Mouse (Mus musculus) layer of hippocampus, postnatal 25 days (tissue): ENCODE measurements around the gene Tmem44. TPM values are rescaled to one million over a fixed set of nuclear protein-coding genes. Genes with fewer than 3 reads are reported as not detected.
"Not testable (repeated sequence)": the region's sequence is repeated elsewhere in the genome, so short reads cannot be mapped to it uniquely, and the experiment has no call there.

Source experiments
- DNase-seq, 2 experiments: peaks; one replicate each; pipeline ENCODE4 v3.0.0; 2022; ENCODE audit warnings: mixed read lengths in 2 of 2, low spot score in 1 of 2; ENCODE audit errors: extremely low spot score in 1 of 2
- total RNA-seq, 2 experiments: library from RNA; stranded (reverse); gene quantifications; 2 replicates each; pipeline ENCODE4 v1.2.3; 2021

The Tmem44 gene
- total RNA-seq, 2 experiments from 2014 or later: 35.2 to 40.9 TPM

GRCm38 (mm10) chr16:30501621-30502020, 49.0 kb downstream of the Tmem44 start:
- no peak for DNase-seq

GRCm38 (mm10) chr16:30500223-30500622, 50.4 kb downstream of the Tmem44 start:
- no peak for DNase-seq

- DNase-seq: no peak
Measured at GRCm38 (mm10) chr16:30499126-30499857, 51.4 kb downstream of the Tmem44 start.

DNA sequence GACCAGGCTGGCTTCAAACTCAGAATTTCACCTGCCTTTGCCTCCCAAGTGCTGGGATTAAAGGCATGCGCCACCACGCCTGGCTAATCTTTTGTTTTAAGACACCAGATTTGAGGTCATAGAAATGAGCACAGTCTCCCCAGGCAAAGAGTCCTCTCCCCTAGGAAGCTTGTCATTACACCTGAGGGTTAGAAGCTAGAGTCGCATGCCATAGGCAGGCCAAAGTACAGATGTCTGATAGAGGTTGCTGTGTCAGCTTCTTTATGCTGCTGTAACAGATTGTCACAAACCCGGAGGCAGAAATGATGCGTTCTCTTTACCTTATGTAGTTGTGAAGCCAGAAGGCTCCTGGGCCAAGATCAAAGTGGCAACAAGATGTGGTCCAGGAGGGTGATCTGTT, 53.3 kb downstream of the Tmem44 start:
- DNase-seq: no peak

DNA sequence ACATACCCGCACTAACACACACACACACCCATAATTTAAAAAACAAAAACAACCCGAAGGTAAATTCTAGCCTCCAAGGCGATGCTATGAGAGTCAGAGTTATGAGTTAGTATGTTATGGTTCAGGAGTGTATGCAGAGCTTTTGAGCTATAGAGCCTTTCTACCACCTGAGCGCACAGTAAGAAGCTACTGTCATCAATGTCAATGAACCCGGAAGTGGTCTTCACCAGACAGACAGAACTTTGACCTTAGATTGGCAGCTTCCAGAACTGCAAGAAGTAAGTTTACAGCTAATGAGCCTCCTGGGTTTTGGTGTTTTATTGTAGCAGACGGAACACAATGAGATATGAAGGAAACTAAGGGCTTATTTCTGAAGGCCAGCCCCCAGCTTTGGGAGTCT, 55.8 kb downstream of the Tmem44 start:
- no peak for DNase-seq

- DNase-seq: no peak
Measured at GRCm38 (mm10) chr16:30491742-30492141, 58.9 kb downstream of the Tmem44 start.

- no peak for DNase-seq
Measured at GRCm38 (mm10) chr16:30490791-30491190, 59.9 kb downstream of the Tmem44 start.

GRCm38 (mm10) chr16:30490316-30490715, 60.3 kb downstream of the Tmem44 start:
- no peak for DNase-seq

GRCm38 (mm10) chr16:30489662-30490061, 61.0 kb downstream of the Tmem44 start:
- DNase-seq: no peak

- no peak for DNase-seq
Measured at GRCm38 (mm10) chr16:30486498-30486897, 64.1 kb downstream of the Tmem44 start.

GRCm38 (mm10) chr16:30477791-30478190, 72.9 kb downstream of the Tmem44 start:
- no peak for DNase-seq

GRCm38 (mm10) chr16:30477006-30477405, 73.6 kb downstream of the Tmem44 start:
- no peak for DNase-seq

DNA sequence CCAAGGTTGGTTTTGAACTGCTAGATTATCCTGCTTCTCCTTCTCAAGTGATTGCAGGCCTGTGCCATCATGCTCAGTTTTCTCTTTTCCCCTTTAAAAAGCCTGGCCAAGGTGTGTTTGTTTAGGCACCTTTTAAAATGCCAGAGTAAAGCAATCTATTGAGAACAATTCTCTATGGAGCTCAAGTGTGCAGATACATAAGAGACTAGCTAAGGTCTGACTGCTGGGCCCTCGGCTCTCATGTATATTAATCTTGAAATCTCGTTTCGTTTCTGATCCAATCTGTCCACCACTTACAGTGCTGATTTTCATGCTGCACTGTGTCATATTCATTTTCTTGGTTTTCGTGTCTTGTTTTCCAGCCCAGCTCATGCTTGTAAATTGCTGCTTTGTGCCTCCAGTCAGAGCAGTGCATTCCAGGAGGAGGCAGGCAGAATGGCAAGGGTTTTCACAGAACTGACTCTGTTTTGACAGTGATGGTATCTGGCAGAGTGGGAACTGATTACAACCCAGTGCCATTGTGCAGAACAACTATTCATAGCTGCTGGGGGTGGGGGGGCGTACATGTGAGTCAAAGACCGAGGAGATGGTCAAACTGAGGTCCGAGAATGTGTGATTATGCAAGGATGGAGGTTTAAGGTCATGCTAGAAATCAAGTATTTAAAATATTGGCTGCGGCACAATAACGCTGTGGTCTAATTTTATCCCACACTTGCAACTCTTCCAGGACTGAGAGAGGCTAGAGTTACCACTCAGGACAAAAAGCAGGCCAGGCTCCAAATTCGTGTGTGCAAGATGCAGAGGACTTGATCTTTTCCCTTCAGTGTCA, 74.8 kb downstream of the Tmem44 start:
- peak; percentile 7 to 9 for DNase-seq

- no peak for DNase-seq
Measured at GRCm38 (mm10) chr16:30472447-30472846, 78.2 kb downstream of the Tmem44 start.

GRCm38 (mm10) chr16:30471912-30472311, 78.7 kb downstream of the Tmem44 start:
- no peak for DNase-seq

- DNase-seq: no peak
Measured at GRCm38 (mm10) chr16:30468944-30469343, 81.7 kb downstream of the Tmem44 start.

DNA sequence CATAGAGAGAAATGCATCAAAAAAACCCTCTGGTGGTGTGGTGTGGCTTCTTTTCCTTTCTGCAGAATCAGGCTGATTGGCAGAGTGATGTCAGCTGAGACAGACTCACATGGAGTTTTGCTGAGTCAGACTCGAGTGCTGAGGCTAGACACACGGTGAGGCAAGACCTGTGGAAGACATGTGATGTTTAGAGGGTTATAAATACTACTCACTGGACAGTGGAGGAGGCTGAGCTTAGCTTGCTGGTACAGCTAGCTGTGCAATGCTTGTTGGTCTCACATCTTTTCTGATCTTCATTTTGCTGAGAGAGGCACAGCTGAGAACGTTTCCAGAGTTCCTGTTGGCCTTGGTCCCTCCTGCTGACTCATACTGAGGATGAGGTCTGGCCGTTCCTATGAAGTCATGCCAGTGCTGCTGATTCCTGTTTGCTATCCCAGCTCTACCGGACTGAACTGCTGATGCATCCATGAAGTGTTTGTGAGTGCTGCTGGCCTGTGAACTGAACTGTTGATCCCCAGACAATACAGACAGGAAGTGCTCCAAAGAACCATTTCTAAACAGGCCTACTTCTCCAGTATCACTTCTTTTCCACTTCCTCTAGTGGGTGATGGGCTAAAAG, 84.9 kb downstream of the Tmem44 start:
- DNase-seq: no peak

DNA sequence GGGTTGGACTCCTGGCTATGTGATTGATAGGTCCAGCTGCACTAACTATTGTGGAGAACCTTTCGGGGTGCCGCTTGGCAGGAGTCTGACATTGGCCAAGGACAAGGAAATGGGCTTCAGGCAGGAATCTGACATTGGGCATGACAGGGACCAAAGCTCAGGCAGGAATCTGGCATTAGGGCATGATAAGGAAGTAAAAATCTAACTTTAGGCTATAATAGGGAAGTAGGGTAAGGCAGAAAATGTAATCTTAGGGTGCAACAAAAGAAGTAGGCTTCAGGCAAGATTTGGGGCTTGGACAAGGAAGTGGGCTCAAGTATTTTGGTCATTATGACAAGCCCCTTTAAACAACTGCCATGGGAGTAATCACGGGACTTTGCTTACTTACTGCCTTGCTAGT, 85.9 kb downstream of the Tmem44 start:
- not testable (repeated sequence) for DNase-seq
